Mouse (Mus musculus): Measurements from ENCODE around the gene Pf4. TPM values are rescaled to one million over a fixed set of nuclear protein-coding genes. Genes with fewer than 3 reads are reported as not detected.
"Not testable (repeated sequence)": the region's sequence is repeated elsewhere in the genome, so short reads cannot be mapped to it uniquely, and the experiment has no call there.

The Pf4 gene
- total RNA-seq, 2 experiments from 2014 or later, result 5.4 to 12.4 TPM

- intact Hi-C loops (cut with DNase I), result no loop called here
- Histone ChIP-seq H3K4me3 (no peak overlapping the region), H3K27ac (no peak overlapping the region)
- no peak for TF ChIP-seq CTCF (IDR thresholded peaks at IDR 0.05)
- no peak for DNase-seq
Observed at GRCm38 (mm10) chr5:90790074-90790502, 17.9 kb downstream of the Pf4 start.

- DNase-seq, result no peak
- TF ChIP-seq CTCF (IDR thresholded peaks at IDR 0.05), result no peak
- intact Hi-C loops (cut with DNase I), result no loop called here
- H3K4me3 ChIP-seq, result no peak within 1 kb of the TSS
- no peak within 1 kb of the TSS for H3K27ac ChIP-seq
Observed at GRCm38 (mm10) chr5:90794195-90794625, 22.0 kb downstream of the Pf4 start, which contains the start of gene Cxcl15. Cxcl15 (plus strand) TSS chr5:90794534.

- H3K4me3 ChIP-seq; DNase-seq; H3K27ac ChIP-seq; intact Hi-C loops (cut with DNase I): not testable (repeated sequence)
Observed at GRCm38 (mm10) chr5:90795392-90795791, 23.2 kb downstream of the Pf4 start.

- no peak overlapping the region for H3K27ac ChIP-seq
- intact Hi-C loops (cut with DNase I), result no loop called here
- no peak for DNase-seq
- no peak overlapping the region for H3K4me3 ChIP-seq
- TF ChIP-seq CTCF (IDR thresholded peaks at IDR 0.05), result no peak
Observed at GRCm38 (mm10) chr5:90804574-90804973, 32.3 kb downstream of the Pf4 start.

GRCm38 (mm10) chr5:90806050-90806449 is 33.8 kb downstream of the Pf4 start:
- intact Hi-C loops (cut with DNase I), result no loop called here
- H3K27ac ChIP-seq, result no peak overlapping the region
- no peak overlapping the region for H3K4me3 ChIP-seq
- DNase-seq, result no peak
- TF ChIP-seq CTCF (IDR thresholded peaks at IDR 0.05), result no peak

- no peak for DNase-seq
- Histone ChIP-seq H3K27ac (no peak overlapping the region), H3K4me3 (no peak overlapping the region)
- intact Hi-C loops (cut with DNase I), result no loop called here
- no peak for TF ChIP-seq CTCF (IDR thresholded peaks at IDR 0.05)
Observed at GRCm38 (mm10) chr5:90807176-90807950, 35.1 kb downstream of the Pf4 start.

- Histone ChIP-seq H3K27ac (no peak overlapping the region), H3K4me3 (no peak overlapping the region)
- no peak for DNase-seq
- TF ChIP-seq CTCF (IDR thresholded peaks at IDR 0.05), result no peak
- intact Hi-C loops (cut with DNase I), result no loop called here
Observed at GRCm38 (mm10) chr5:90819756-90820155, 47.5 kb downstream of the Pf4 start.

Small RNAs within 50 kb of the gene (microRNA-seq; reads per million reads assigned to microRNA genes)
- not detected for gene Gm24322

Other genes starting within 250 kb of the Pf4 start
- not detected for gene 5830473C10Rik, start 211.3 kb upstream of the Pf4 start, total RNA-seq (2021)
- gene Rassf6, start 131.8 kb upstream of the Pf4 start, total RNA-seq (2021), result not detected
- gene Cxcl5, start 13.1 kb upstream of the Pf4 start, total RNA-seq (2021), result not detected
- under 1 TPM in 1 of 2 experiments, not detected in 1; 0.54 TPM for gene Ppbp, start 3.9 kb upstream of the Pf4 start, total RNA-seq (2021)
- not detected for gene Cxcl3, start 13.7 kb downstream of the Pf4 start, total RNA-seq (2021)
- not detected for gene Cxcl15, start 22.1 kb downstream of the Pf4 start, total RNA-seq (2021)
- gene Cxcl1, start 118.8 kb downstream of the Pf4 start, total RNA-seq (2021), result under 1 TPM in 1 of 2 experiments, not detected in 1; 0.26 TPM
- not detected for gene Cxcl2, start 131.4 kb downstream of the Pf4 start, total RNA-seq (2021)
- 1 to 10 TPM; 6.5 to 6.7 TPM for gene Mthfd2l, start 158.7 kb downstream of the Pf4 start, total RNA-seq (2021)

Measured in gastrocnemius, adult 2 months (tissue).